Mouse (Mus musculus): ENCODE results near the gene Smcp. TPM values are rescaled to one million over a fixed set of nuclear protein-coding genes. Genes with fewer than 3 reads are reported as not detected.

Gene Smcp
- polyA plus RNA-seq, 1 experiment from 2014 or later: not detected

DNA sequence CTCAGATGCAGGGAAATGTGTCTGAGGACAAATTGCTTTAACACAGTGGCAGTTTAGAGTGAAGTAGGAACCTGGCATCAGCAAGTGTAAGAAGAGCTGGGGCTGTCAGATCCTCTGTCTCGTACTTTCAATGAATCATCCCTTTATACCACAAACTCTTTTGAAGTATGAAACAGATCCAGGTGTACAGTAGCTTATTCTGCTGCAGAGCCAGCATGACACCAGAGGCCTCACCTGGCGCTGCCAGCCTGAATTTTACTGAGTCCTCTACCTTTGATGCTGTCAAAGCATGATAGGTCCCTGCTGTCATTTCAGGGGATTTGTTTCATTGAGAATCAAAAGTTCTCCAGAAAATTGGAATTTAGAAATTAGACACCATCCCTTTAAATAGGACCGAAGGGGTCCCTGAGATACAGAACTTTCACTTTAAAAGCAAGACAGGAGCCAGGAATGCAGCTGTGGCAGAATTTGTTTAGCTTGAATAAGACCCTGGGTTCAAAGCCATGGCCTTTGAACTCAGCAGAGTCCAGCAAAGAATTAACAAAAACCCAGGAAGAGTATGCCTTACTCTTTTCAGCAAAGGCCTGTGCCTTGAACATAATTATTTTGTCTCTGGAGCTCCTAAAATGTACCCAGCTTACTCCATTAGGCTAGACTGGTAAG lies 5.5 kb downstream of the Smcp start:
- Histone ChIP-seq H3K27me3 (no peaks in the 10 kb centered on the region), H3K4me3 (no peak overlapping the region), H3K4me1 (no peaks in the 10 kb centered on the region), H3K9me3 (no peaks in the 10 kb centered on the region), H3K4me2 (no peak overlapping the region), H3K9ac (no peak overlapping the region), H3K27ac (no peak overlapping the region), H3K36me3 (no peaks in the 10 kb centered on the region)
- 40% methylated on average over 3 of the region's 3 CpGs for WGBS
- no peak for ATAC-seq (ENCODE audit: borderline replicate concordance, extremely low read depth, low FRiP score, low TSS enrichment)

DNA sequence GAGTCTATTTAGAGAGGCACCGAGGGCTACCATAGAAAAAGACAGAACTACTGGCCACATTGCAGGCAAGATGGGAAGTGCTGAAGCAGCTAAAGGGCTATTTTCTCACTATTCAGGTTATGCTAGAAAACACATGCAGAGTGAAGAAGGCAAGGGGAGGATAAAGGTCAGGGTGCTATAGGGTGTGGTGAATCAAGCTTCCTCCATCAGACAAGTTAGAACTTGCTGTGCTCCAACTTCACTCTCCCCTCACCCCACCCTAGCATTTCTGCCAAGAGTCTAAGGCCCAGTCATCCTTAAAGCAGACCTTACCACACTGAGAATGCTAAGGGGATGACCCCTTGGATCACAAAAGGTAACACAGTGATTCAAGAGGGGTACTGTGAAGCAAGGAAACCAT lies 9.3 kb downstream of the Smcp start:
- no peaks in the 10 kb centered on the region for H3K27me3 ChIP-seq
- H3K36me3 ChIP-seq: no peaks in the 10 kb centered on the region
- H3K4me1 ChIP-seq: no peaks in the 10 kb centered on the region
- no peak overlapping the region for H3K27ac ChIP-seq
- no peak overlapping the region for H3K4me2 ChIP-seq
- ATAC-seq (ENCODE audit: borderline replicate concordance, extremely low read depth, low FRiP score, low TSS enrichment): no peak
- WGBS: 61% methylated on average over 1 of the region's 1 CpGs
- no peaks in the 10 kb centered on the region for H3K9me3 ChIP-seq
- no peak overlapping the region for H3K4me3 ChIP-seq
- H3K9ac ChIP-seq: no peak overlapping the region

DNA sequence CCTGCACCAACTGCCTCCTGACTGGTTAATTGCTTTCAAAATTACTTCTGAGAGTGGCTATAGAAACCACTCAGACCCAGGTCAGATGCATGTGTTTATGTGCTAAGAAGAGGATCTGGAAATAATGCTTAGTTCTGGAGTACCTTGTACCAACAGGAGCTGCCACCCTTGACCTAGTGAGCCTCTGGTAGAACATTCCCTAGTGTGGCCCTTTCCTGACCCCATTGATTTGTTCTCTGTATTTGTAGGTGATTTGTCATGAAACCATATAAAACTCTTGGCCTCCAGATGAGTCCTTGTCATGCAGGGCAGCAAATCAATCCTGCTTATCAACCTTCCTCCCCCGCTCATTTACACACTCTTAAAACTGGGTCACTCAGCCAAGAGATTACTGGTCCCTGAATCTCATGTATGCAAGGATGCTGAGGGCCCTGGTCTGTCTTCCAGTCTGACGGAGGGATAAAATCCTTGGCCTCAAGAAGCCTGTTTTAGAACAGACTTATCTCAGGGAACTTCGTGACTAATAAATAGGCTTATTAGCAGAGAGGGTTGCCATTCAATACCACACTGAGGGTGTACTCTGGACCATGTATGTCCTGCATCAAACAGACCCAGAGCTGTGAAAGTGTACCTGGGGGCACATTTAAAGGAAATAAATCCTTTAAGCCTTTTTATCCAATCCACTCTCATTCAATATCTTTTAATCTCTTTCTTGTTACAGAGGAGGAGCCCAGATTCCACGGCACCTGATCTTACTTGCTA lies 10.0 kb downstream of the Smcp start:
- H3K27me3 ChIP-seq: no peaks in the 10 kb centered on the region
- no peak overlapping the region for H3K9ac ChIP-seq
- H3K27ac ChIP-seq: no peak overlapping the region
- H3K9me3 ChIP-seq: no peaks in the 10 kb centered on the region
- no peaks in the 10 kb centered on the region for H3K4me1 ChIP-seq
- no peaks in the 10 kb centered on the region for H3K36me3 ChIP-seq
- H3K4me2 ChIP-seq: no peak overlapping the region
- H3K4me3 ChIP-seq: no peak overlapping the region
- WGBS: 57% methylated on average over 4 of the region's 4 CpGs
- no peak for ATAC-seq (ENCODE audit: borderline replicate concordance, extremely low read depth, low FRiP score, low TSS enrichment)

DNA sequence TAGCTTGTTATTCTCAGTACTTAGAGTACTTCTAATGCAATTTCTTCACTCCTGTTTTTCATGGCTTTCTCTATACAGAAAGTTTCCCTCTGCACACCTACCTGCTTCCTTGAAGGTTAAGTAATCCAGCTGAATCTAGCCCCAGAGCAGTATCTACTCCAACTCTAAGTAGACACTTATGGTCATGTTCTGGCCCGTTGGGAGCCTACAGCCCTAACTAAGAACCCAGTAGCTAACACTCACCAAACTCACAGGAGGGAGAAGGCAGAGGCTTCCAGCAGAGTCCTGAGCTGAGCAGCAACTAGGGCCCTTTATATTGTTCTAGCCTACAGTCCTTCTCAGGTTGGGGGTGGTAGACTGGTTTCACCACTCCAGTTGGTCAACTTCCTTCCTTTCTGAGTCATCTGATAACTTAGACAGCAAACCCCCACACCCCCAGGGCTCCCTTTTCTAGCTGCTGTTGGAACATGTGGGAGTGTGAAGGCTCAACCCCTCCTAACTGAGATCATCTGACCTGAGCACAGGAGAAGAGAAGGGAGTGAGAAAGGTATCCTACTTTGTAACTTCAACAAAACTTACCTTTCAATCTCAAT lies 15.3 kb downstream of the Smcp start, which contains the start of gene Ivl:
Gene Ivl, minus strand, starts transcription at position 287 of the 593 bp plus-strand sequence.
- no peak for ATAC-seq (ENCODE audit: borderline replicate concordance, extremely low read depth, low FRiP score, low TSS enrichment)
- WGBS: 53% methylated on average over 1 of the region's 1 CpGs

DNA sequence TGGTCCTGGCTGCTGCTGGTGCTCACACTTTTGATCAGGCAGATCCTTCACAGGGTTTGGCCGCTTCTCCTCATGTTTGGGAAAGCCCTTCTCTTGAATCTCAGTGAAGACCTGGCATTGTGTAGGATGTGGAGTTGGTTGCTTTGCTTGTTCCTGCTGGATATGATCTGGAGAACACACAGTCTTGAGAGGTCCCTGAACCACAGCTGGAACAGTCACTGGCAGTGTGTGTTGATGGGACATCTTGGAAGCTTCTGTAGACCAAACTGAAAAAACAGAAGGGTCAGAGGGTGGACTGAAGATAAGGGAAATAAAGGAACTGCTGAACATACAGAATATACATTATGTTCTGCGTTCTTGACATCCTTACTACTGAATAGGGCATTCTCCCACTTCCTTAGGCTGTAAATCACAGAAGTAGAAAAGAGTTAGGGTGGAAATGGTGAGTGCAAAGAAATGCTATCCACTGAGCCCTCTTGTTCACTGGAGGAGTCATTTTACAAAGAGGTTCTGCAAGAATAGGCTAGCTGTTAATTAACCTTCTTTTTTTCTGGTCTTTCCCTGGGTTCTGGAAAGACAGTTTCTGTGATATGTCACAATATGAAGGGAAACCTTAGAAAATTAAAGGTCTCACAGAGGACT lies 16.2 kb downstream of the Smcp start:
- Histone ChIP-seq H3K9ac (no peak overlapping the region), H3K27ac (no peak overlapping the region), H3K4me1 (no peaks in the 10 kb centered on the region), H3K36me3 (no peaks in the 10 kb centered on the region), H3K27me3 (no peaks in the 10 kb centered on the region), H3K4me3 (no peak overlapping the region), H3K4me2 (no peak overlapping the region), H3K9me3 (no peaks in the 10 kb centered on the region)
- ATAC-seq (ENCODE audit: borderline replicate concordance, extremely low read depth, low FRiP score, low TSS enrichment): no peak
- WGBS: 33% methylated on average over 2 of the region's 2 CpGs

More for the DNA sequence above, 15.3 kb downstream of the Smcp start, which contains the start of gene Ivl:
- H3K4me2 ChIP-seq: no peak within 1 kb of the TSS
- H3K9ac ChIP-seq: no peak within 1 kb of the TSS
- H3K4me1 ChIP-seq: no peaks in the 10 kb centered on the region
- H3K9me3 ChIP-seq: no peaks in the 10 kb centered on the region
- H3K27me3 ChIP-seq: no peaks in the 10 kb centered on the region
- no peaks in the 10 kb centered on the region for H3K36me3 ChIP-seq
- H3K4me3 ChIP-seq: no peak within 1 kb of the TSS
- no peak within 1 kb of the TSS for H3K27ac ChIP-seq

DNA sequence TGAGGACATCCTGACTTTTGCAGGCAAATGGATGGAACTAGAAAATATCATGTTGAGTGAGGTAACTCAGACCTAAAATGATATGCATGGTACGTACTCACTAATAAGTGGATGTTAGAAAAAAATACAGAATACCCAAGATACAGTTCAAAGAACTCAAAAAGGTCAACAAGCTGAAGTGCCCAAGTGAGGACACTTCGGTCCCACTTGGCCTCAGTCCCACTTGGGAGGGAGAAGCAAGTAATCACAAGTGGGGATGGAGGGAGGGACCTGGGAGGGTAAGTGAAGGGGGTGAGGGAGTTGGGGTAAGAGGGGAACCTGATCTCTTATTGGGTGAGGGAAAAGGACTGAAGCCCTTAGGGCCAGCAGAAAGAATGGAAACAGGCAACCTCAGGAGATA lies 20.0 kb downstream of the Smcp start:
- H3K9me3 ChIP-seq: no peaks in the 10 kb centered on the region
- ATAC-seq (ENCODE audit: borderline replicate concordance, extremely low read depth, low FRiP score, low TSS enrichment): no peak
- H3K9ac ChIP-seq: no peak overlapping the region
- H3K4me2 ChIP-seq: no peak overlapping the region
- WGBS: 51% methylated on average over 2 of the region's 2 CpGs
- H3K4me1 ChIP-seq: no peaks in the 10 kb centered on the region
- no peak overlapping the region for H3K27ac ChIP-seq
- no peak overlapping the region for H3K4me3 ChIP-seq
- H3K27me3 ChIP-seq: no peaks in the 10 kb centered on the region
- no peaks in the 10 kb centered on the region for H3K36me3 ChIP-seq

DNA sequence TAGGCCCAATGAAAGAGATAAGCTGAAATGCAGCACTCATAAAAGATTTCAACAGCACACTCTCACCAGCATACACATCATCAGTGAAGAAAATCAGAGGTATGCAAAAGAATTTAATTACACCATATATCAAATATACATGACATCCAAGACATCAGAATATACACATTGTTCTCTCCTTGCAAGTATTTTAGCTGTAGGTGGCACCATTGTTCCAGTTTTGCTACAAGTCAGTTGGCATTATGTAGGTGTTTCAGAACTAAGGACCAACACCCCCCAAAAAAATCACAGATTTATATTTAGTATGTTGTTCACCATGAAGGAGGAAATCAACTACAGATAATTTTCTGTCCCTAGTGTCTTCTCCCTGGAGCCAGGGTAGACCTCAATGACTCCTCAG lies 23.4 kb downstream of the Smcp start:
- no peak overlapping the region for H3K4me2 ChIP-seq
- no peaks in the 10 kb centered on the region for H3K4me1 ChIP-seq
- no peak overlapping the region for H3K27ac ChIP-seq
- H3K9ac ChIP-seq: no peak overlapping the region
- H3K9me3 ChIP-seq: no peaks in the 10 kb centered on the region
- no peaks in the 10 kb centered on the region for H3K36me3 ChIP-seq
- no peak overlapping the region for H3K4me3 ChIP-seq
- no peak for ATAC-seq (ENCODE audit: borderline replicate concordance, extremely low read depth, low FRiP score, low TSS enrichment)
- H3K27me3 ChIP-seq: no peaks in the 10 kb centered on the region

DNA sequence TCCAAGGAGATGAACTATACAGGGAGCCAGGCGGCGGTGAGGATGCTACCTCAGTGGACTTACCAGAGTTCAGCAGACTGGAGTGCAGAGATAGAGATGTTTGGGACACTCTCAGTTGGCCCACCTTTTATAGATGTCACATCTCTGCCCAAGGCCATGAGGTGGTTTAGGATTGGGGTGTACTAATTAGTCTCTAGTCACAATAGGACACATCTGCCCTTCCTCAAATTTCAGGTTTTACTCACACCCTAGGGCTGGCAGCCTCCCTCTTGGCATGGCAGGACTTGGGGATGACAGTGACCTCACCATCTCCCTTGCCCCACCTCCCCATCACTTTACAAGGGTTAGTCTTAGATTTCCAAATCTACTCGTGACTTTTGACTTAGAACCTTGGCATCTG lies 54.4 kb downstream of the Smcp start, which contains the start of gene 2310046K23Rik:
Gene 2310046K23Rik, minus strand, starts transcription at position 101 of the 400 bp plus-strand sequence.
- Histone ChIP-seq H3K27me3 (no peaks in the 10 kb centered on the region), H3K36me3 (no peaks in the 10 kb centered on the region), H3K4me2 (no peak within 1 kb of the TSS), H3K4me1 (no peaks in the 10 kb centered on the region), H3K4me3 (no peak within 1 kb of the TSS), H3K9ac (no peak within 1 kb of the TSS), H3K9me3 (no peaks in the 10 kb centered on the region), H3K27ac (no peak within 1 kb of the TSS)
- WGBS: 82% methylated on average over 3 of the region's 3 CpGs
- ATAC-seq (ENCODE audit: borderline replicate concordance, extremely low read depth, low FRiP score, low TSS enrichment): no peak

Other genes with a start within 250 kb of the Smcp start
- not detected in 2 replicates for gene Sprr2d, start 249.9 kb downstream of the Smcp start, polyA plus RNA-seq (2015; fragmentation: Nextera tagmentation; extraction: Ambion mirVana)
- not detected in 2 replicates for gene Sprr2e, start 236.9 kb downstream of the Smcp start, polyA plus RNA-seq (2015; fragmentation: Nextera tagmentation; extraction: Ambion mirVana)
- gene Sprr2f, start 223.8 kb downstream of the Smcp start, polyA plus RNA-seq (2015; fragmentation: Nextera tagmentation; extraction: Ambion mirVana): not detected in 2 replicates
- gene Sprr2h, start 203.3 kb downstream of the Smcp start, polyA plus RNA-seq (2015; fragmentation: Nextera tagmentation; extraction: Ambion mirVana): not detected in 2 replicates
- not detected in 2 replicates for gene Sprr2i, start 181.0 kb downstream of the Smcp start, polyA plus RNA-seq (2015; fragmentation: Nextera tagmentation; extraction: Ambion mirVana)
- not detected in 2 replicates for gene Sprr2j-ps, start 170.9 kb downstream of the Smcp start, polyA plus RNA-seq (2015; fragmentation: Nextera tagmentation; extraction: Ambion mirVana)
- 7.5 and 8.0 TPM in 2 replicates for gene Gm9774, start 159.6 kb downstream of the Smcp start, polyA plus RNA-seq (2015; fragmentation: Nextera tagmentation; extraction: Ambion mirVana)
- gene Sprr2k, start 156.4 kb downstream of the Smcp start, polyA plus RNA-seq (2015; fragmentation: Nextera tagmentation; extraction: Ambion mirVana): not detected in 2 replicates
- gene Sprr1b, start 150.2 kb downstream of the Smcp start, polyA plus RNA-seq (2015; fragmentation: Nextera tagmentation; extraction: Ambion mirVana): not detected in 2 replicates
- 0.20 TPM in 1 of 2 replicates, not detected in the other for gene Sprr3, start 130.3 kb downstream of the Smcp start, polyA plus RNA-seq (2015; fragmentation: Nextera tagmentation; extraction: Ambion mirVana)
- gene Sprr1a, start 103.1 kb downstream of the Smcp start, polyA plus RNA-seq (2015; fragmentation: Nextera tagmentation; extraction: Ambion mirVana): 0.82 and 1.2 TPM in 2 replicates
- gene Sprr4, start 88.5 kb downstream of the Smcp start, polyA plus RNA-seq (2015; fragmentation: Nextera tagmentation; extraction: Ambion mirVana): not detected in 2 replicates
- gene 2310046K23Rik, start 54.5 kb downstream of the Smcp start, polyA plus RNA-seq (2015; fragmentation: Nextera tagmentation; extraction: Ambion mirVana): not detected in 2 replicates
- not detected in 2 replicates for gene Ivl, start 15.3 kb downstream of the Smcp start, polyA plus RNA-seq (2015; fragmentation: Nextera tagmentation; extraction: Ambion mirVana)
- not detected in 2 replicates for gene 2210017I01Rik, start 18.5 kb upstream of the Smcp start, polyA plus RNA-seq (2015; fragmentation: Nextera tagmentation; extraction: Ambion mirVana)
- not detected in 2 replicates for gene Lce6a, start 32.7 kb upstream of the Smcp start, polyA plus RNA-seq (2015; fragmentation: Nextera tagmentation; extraction: Ambion mirVana)
- gene Lce1a1, start 59.3 kb upstream of the Smcp start, polyA plus RNA-seq (2015; fragmentation: Nextera tagmentation; extraction: Ambion mirVana): not detected in 2 replicates
- gene Lce1b, start 67.9 kb upstream of the Smcp start, polyA plus RNA-seq (2015; fragmentation: Nextera tagmentation; extraction: Ambion mirVana): not detected in 2 replicates
- not detected in 2 replicates for gene Lce1a2, start 81.3 kb upstream of the Smcp start, polyA plus RNA-seq (2015; fragmentation: Nextera tagmentation; extraction: Ambion mirVana)
- not detected in 2 replicates for gene Lce1c, start 90.2 kb upstream of the Smcp start, polyA plus RNA-seq (2015; fragmentation: Nextera tagmentation; extraction: Ambion mirVana)
- not detected in 2 replicates for gene Lce1d, start 98.2 kb upstream of the Smcp start, polyA plus RNA-seq (2015; fragmentation: Nextera tagmentation; extraction: Ambion mirVana)
- gene Lce1e, start 120.1 kb upstream of the Smcp start, polyA plus RNA-seq (2015; fragmentation: Nextera tagmentation; extraction: Ambion mirVana): not detected in 2 replicates
- not detected in 2 replicates for gene Lce1f, start 131.4 kb upstream of the Smcp start, polyA plus RNA-seq (2015; fragmentation: Nextera tagmentation; extraction: Ambion mirVana)
- gene Gm38119, start 150.1 kb upstream of the Smcp start, polyA plus RNA-seq (2015; fragmentation: Nextera tagmentation; extraction: Ambion mirVana): not detected in 2 replicates
- gene Lce1g, start 163.3 kb upstream of the Smcp start, polyA plus RNA-seq (2015; fragmentation: Nextera tagmentation; extraction: Ambion mirVana): not detected in 2 replicates
- not detected in 2 replicates for gene Lce1h, start 176.1 kb upstream of the Smcp start, polyA plus RNA-seq (2015; fragmentation: Nextera tagmentation; extraction: Ambion mirVana)
- not detected in 2 replicates for gene Lce1i, start 189.9 kb upstream of the Smcp start, polyA plus RNA-seq (2015; fragmentation: Nextera tagmentation; extraction: Ambion mirVana)
- not detected in 2 replicates for gene Lce1j, start 201.5 kb upstream of the Smcp start, polyA plus RNA-seq (2015; fragmentation: Nextera tagmentation; extraction: Ambion mirVana)
- not detected in 2 replicates for gene Lce1k, start 218.9 kb upstream of the Smcp start, polyA plus RNA-seq (2015; fragmentation: Nextera tagmentation; extraction: Ambion mirVana)
- gene Kprp, start 238.2 kb upstream of the Smcp start, polyA plus RNA-seq (2015; fragmentation: Nextera tagmentation; extraction: Ambion mirVana): not detected in 2 replicates